Mouse (Mus musculus) midbrain, embryonic 11.5 days (tissue): ENCODE measurements at regions not wholly inside any gene's neighbourhood (a gene's known extent, or its start where the extent isn't known, plus 50 kb on each side); places are given as distances from the start of the nearest gene placed in this dataset.
A peak's percentile ranks its signal among the peaks of the same experiment; 100 is the strongest.

ENCODE experiments used
- ATAC-seq: fragments of 200-750 bp; cut with Nextera tagmentation; 2 replicates; pipeline ENCODE4 v1.8.0; 2017; ENCODE audit warnings: moderate TSS enrichment, moderate library complexity; ENCODE audit not compliant: low FRiP score
- DNase-seq: peaks from one replicate; pipeline ENCODE4 v3.0.0; 2015; ENCODE audit warnings: low spot score; ENCODE audit errors: missing footprints
- H3K27ac ChIP-seq: fragments of 300-500 bp; sonication (generic); 2 replicates; pipeline ENCODE4 v1.5.1; 2014; ENCODE audit warnings: low read depth, low read length
- H3K27me3 ChIP-seq: fragments of 300-500 bp; sonication (generic); 2 replicates; pipeline ENCODE4 v1.6.1; 2014; ENCODE audit warnings: mild to moderate bottlenecking, low read length, moderate library complexity, mixed read lengths; ENCODE audit not compliant: control insufficient read depth, insufficient read depth
- H3K36me3 ChIP-seq: fragments of 300-500 bp; sonication (generic); 2 replicates; pipeline ENCODE4 v1.6.1; 2014; ENCODE audit warnings: mild to moderate bottlenecking, low read length, moderate library complexity, mixed read lengths; ENCODE audit not compliant: control insufficient read depth, insufficient read depth
- H3K4me1 ChIP-seq: fragments of 300-500 bp; sonication (generic); 2 replicates; pipeline ENCODE4 v1.6.1; 2014; ENCODE audit warnings: low read length; ENCODE audit not compliant: control insufficient read depth, insufficient read depth
- H3K4me2 ChIP-seq: fragments of 300-500 bp; sonication (generic); 2 replicates; pipeline ENCODE4 v1.6.1; 2014; ENCODE audit warnings: mild to moderate bottlenecking, moderate library complexity
- H3K4me3 ChIP-seq: fragments of 300-500 bp; sonication (generic); 2 replicates; pipeline ENCODE4 v1.5.1; 2014; ENCODE audit warnings: low read depth, low read length
- H3K9ac ChIP-seq: fragments of 300-500 bp; sonication (generic); 2 replicates; pipeline ENCODE4 v1.6.1; 2014; ENCODE audit warnings: low read length
- H3K9me3 ChIP-seq: fragments of 300-500 bp; sonication (generic); 2 replicates; pipeline ENCODE4 v1.6.1; 2016; ENCODE audit warnings: low read length; ENCODE audit not compliant: control insufficient read depth
- WGBS: fragments of 180-500 bp; shearing (Covaris S2); extraction: QIAGEN DNeasy Blood & Tissue Kit; methylation state at CpG from one replicate; pipeline ENCODE4 v1.1.7; 2014; 5-methylcytosine and 5-hydroxymethylcytosine counted together

DNA sequence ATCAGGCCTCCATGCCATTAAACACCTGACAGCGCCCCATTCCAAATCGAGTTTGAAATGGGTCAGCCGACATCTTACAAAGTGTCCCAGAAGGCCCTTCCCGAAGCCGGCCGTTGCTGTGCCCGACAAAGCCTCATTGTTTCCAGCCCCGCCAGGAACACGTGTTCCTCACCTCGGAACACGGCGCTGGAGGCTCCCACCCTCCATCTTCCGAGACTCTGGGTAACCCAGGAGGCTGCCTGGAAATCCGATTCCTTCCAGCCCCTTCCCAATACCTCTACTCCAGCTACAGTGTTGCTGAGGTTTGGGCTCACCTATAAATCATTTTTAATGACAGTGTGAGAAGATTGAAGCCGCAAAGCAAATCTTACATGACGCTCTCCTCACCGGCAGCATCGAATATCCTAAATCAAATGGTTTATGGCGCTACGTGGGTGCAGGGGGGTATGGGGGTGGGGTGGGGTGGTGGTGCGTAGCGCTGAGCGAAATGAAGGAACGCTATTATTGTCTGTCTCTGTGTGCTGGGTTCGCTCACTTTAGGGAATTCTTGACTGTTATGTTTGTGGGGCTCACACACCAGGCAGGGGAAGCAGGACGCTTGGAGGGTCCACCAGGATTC lies 399.1 kb upstream of the Tbx3 start:
- no peak overlapping the region for H3K9ac ChIP-seq
- no peaks in the 10 kb centered on the region for H3K4me1 ChIP-seq
- no peaks in the 10 kb centered on the region for H3K36me3 ChIP-seq
- no peak overlapping the region for H3K4me2 ChIP-seq
- H3K27ac ChIP-seq: no peak overlapping the region
- no peak overlapping the region for H3K4me3 ChIP-seq
- DNase-seq: peak; percentile 73
- H3K27me3 ChIP-seq: no peaks in the 10 kb centered on the region
- H3K9me3 ChIP-seq: 0 out of 2 replicates have a peak, but pooled peaks cover 2% of the 10 kb centered on the region
- no peak for ATAC-seq
- WGBS: 91% methylated on average over 26 of the region's 26 CpGs

DNA sequence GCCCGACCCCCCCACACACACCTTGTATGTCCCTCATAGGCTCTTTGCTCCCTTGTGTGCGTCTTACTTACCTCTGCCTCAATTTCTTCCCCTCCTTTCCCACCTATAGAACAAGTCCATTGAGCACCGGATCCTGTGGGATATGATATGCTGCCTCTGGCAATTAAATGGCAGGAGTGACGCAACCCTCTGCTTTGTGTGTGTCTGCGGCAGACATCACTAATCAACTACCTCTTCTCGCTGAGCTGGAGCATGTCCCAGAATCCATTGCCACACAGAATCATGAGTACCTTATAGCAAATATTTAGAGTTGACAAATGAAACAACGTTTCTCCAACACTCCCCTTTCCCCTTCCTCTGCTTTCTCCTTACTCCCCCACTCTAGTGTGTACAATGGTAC lies 397.3 kb upstream of the Tbx3 start:
- no peak overlapping the region for H3K4me2 ChIP-seq
- ATAC-seq: no peak
- H3K4me3 ChIP-seq: no peak overlapping the region
- H3K36me3 ChIP-seq: no peaks in the 10 kb centered on the region
- H3K9ac ChIP-seq: no peak overlapping the region
- H3K27me3 ChIP-seq: no peaks in the 10 kb centered on the region
- DNase-seq: peak; percentile 8
- 87% methylated on average over 7 of the region's 7 CpGs for WGBS
- H3K27ac ChIP-seq: no peak overlapping the region
- H3K4me1 ChIP-seq: no peaks in the 10 kb centered on the region
- no peaks in the 10 kb centered on the region for H3K9me3 ChIP-seq

DNA sequence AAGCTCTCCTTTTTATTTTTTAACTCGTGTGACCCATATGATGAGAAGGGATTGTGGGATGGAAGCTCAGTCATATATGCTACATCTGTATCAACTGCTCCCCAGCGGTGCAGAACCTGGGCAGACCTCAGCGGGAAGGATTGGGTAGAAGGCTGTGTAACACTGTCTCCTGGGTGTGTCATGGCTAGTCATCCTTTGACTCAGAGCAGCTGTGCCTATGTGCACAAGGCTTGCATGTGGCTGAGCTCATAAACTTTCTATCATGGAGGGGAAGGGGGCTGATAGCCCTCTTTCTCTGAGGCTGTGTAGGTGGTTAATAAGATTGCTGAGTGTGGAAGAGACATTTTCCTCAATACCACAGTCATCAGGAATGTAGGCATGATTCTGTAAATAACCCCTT lies 396.9 kb upstream of the Tbx3 start:
- Histone ChIP-seq H3K27me3 (no peaks in the 10 kb centered on the region), H3K4me2 (no peak overlapping the region), H3K36me3 (no peaks in the 10 kb centered on the region), H3K9ac (no peak overlapping the region), H3K9me3 (no peaks in the 10 kb centered on the region), H3K4me1 (no peaks in the 10 kb centered on the region), H3K4me3 (no peak overlapping the region), H3K27ac (no peak overlapping the region)
- DNase-seq: peak; percentile 14
- WGBS: 91% methylated on average over 3 of the region's 3 CpGs
- no peak for ATAC-seq

DNA sequence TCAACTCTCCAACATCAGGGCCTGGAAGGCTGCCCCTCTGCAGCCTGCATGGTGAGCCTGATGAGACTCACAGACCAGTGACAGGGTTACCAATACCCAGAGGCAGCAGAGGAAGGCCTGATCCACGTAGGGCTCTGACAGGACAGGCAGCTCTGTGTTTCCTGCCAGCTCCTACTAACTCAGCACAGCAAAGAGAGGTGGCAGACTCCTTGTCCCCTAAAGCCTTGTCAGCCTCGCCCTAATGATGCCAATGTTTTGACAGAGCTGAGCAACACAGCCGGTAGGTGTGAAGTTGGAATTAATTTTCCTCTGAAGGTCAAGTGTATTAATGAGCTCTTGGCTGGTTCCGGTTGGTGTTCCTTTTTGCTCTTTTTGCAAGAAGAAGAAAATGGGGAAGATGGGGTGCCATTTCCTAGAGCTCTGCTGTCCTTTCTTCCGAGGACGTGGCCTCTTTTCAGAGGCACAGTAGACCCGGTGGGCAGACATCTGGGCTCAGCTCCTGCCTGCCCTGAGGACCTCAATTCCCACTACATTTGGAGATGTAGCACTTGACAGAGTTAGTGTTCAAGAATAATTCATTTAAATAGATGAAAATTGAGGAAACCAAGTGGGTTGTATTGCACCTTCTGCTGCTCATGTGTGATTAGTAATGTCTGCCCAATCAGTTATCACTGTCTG lies 395.5 kb upstream of the Tbx3 start:
- Histone ChIP-seq H3K36me3 (no peaks in the 10 kb centered on the region), H3K4me2 (no peak overlapping the region), H3K4me3 (no peak overlapping the region), H3K4me1 (no peaks in the 10 kb centered on the region), H3K27ac (no peak overlapping the region), H3K27me3 (no peaks in the 10 kb centered on the region), H3K9ac (no peak overlapping the region), H3K9me3 (no peaks in the 10 kb centered on the region)
- DNase-seq (no peak), ATAC-seq (no peak)
- 92% methylated on average over 7 of the region's 7 CpGs for WGBS

DNA sequence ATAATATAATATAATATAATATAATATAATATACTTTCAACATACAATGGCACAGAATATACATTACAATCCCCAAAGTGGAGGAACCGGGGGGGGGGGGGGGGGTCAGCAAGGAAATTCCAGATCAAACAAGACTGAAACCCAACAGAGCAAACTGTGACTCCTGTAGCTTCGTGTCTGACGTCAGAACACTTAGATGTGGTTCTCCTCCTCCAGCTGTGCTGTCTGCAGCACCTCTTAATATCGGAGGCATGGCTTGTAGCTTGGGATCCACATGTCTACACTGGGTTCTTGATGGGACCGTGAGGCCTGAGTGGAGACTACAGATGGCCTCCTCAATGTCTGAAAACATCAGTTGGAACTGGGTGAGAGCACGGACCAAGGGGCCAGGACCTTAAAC lies 390.3 kb upstream of the Tbx3 start:
- no peak for ATAC-seq
- Histone ChIP-seq H3K4me1 (no peaks in the 10 kb centered on the region), H3K9me3 (no peaks in the 10 kb centered on the region), H3K27ac (no peak overlapping the region), H3K27me3 (no peaks in the 10 kb centered on the region), H3K9ac (no peak overlapping the region), H3K4me3 (no peak overlapping the region), H3K36me3 (no peaks in the 10 kb centered on the region), H3K4me2 (no peak overlapping the region)
- DNase-seq: no peak
- 86% methylated on average over 6 of the region's 6 CpGs for WGBS

DNA sequence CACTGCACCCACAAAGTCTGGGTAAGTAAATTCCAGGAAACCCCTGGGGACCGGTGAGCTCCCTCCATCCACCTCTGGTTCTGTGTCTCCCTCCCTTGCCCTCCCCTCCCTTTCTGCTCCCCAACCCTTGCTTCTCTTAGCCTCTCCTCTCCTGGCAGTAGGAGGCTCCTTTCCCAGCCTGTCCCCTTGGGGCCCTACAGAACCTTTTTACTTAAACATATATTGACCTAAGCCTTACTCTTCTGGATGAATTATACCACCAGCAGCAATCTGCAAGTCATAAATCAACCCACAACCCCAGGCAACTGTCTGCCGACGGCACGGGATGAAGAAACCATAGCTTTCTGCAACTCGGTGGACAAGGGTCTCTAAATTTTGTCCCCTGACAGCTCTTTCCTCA lies 380.7 kb upstream of the Tbx3 start:
- Histone ChIP-seq H3K4me3 (no peak overlapping the region), H3K4me1 (no peaks in the 10 kb centered on the region), H3K27me3 (no peaks in the 10 kb centered on the region), H3K4me2 (no peak overlapping the region), H3K9ac (no peak overlapping the region), H3K36me3 (no peaks in the 10 kb centered on the region), H3K27ac (no peak overlapping the region), H3K9me3 (no peaks in the 10 kb centered on the region; the same call in 1 of the 2 replicates)
- DNase-seq (no peak), ATAC-seq (no peak)
- WGBS: 90% methylated on average over 5 of the region's 5 CpGs

DNA sequence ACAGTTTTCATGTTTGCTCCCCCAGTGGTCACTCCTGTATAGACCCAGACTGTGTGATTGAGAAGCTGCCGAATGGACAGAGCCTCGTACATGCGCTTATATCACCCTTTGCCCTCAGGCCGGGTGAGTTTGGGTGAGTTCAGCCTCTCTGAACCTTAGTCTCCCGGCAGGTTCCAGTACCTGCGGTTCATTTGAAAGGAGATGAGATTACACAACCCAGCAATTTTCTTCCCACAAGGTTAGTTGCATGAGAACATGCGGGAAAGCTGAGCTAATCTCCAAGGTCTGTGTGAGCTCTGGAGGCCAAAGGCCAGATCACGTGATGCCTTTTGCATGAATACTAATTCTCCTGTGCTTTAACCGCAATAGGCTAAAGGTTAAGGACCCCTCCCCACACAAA lies 378.1 kb upstream of the Tbx3 start:
- no peaks in the 10 kb centered on the region for H3K27me3 ChIP-seq
- ATAC-seq: no peak
- WGBS: 79% methylated on average over 9 of the region's 9 CpGs

DNA sequence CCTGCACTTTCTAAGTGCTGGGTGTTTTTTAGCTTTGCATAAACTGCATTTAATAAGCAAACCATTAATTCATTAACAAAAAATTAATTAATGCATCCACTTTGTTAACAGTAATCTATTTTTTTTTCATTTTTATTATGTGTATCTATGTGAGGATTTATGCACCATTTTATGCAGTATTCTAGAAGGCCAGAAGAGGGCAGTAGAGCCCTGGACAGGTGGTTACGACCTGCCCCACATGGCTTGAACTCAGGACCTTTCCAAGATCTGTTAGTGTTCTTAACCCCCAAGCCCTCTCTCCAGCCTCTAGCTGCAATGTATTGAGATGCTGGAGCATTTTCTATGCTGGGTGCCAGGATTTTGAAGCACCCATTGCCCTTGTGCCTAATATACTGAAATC lies 377.6 kb upstream of the Tbx3 start:
- Histone ChIP-seq H3K9me3 (no peaks in the 10 kb centered on the region; the same call in 1 of the 2 replicates), H3K36me3 (no peaks in the 10 kb centered on the region), H3K4me3 (no peak overlapping the region), H3K4me1 (no peaks in the 10 kb centered on the region), H3K9ac (no peak overlapping the region), H3K27ac (no peak overlapping the region), H3K27me3 (no peaks in the 10 kb centered on the region), H3K4me2 (no peak overlapping the region)
- DNase-seq: no peak
- no peak for ATAC-seq
- 80% methylated on average over 1 of the region's 1 CpGs for WGBS

More for the DNA sequence above, 378.1 kb upstream of the Tbx3 start:
- Histone ChIP-seq H3K9ac (no peak overlapping the region), H3K9me3 (no peaks in the 10 kb centered on the region; the same call in 1 of the 2 replicates), H3K27ac (no peak overlapping the region), H3K36me3 (no peaks in the 10 kb centered on the region), H3K4me2 (no peak overlapping the region), H3K4me3 (no peak overlapping the region), H3K4me1 (no peaks in the 10 kb centered on the region)
- DNase-seq: no peak

DNA sequence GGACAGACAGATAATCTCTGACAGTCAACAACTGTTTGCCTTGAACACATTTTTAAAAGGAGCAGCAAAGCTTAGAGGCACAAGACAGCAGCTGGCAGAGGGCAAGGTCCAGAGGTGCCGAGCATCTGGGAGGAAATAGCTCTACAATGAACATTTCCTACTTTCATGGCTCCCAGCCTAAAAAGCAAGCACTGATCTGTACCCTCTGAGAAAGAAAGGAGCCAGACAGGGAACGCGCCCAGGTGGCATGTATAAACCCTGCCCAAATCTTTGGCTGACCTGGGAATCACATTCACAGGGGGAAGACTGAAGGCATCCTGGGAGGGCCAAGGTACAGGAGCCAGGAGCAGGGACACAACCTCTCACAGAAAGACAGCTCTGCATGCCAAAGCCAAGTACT lies 371.2 kb upstream of the Tbx3 start:
- WGBS: 80% methylated on average over 3 of the region's 3 CpGs
- Histone ChIP-seq H3K4me2 (no peak overlapping the region), H3K27me3 (no peaks in the 10 kb centered on the region), H3K9ac (no peak overlapping the region), H3K9me3 (no peaks in the 10 kb centered on the region), H3K4me3 (no peak overlapping the region), H3K4me1 (peaks cover 3% of the 10 kb centered on the region; the same call in 1 of the 2 replicates), H3K36me3 (no peaks in the 10 kb centered on the region), H3K27ac (no peak overlapping the region)
- ATAC-seq (no peak), DNase-seq (peak; percentile 47)
